Mouse (Mus musculus) liver, embryonic 11.5 days (tissue): ENCODE data around the gene Hoxc4. TPM values are rescaled to one million over a fixed set of nuclear protein-coding genes. Genes with fewer than 3 reads are reported as not detected.

Experiments used
- ATAC-seq: fragments of 200-750 bp; cut with Nextera tagmentation; replicated peaks from 2 replicates; pipeline ENCODE4 v1.8.0; 2017; ENCODE audit warnings: moderate number of reproducible peaks, mild to moderate bottlenecking, moderate TSS enrichment, moderate library complexity; ENCODE audit not compliant: low FRiP score
- DNase-seq: peaks from one replicate; pipeline ENCODE4 v3.0.0-alpha.2; 2017; ENCODE audit warnings: low spot score
- H3K27ac ChIP-seq: fragments of 300-500 bp; sonication (generic); 2 replicates; pipeline ENCODE4 v1.5.1; 2014; ENCODE audit warnings: mild to moderate bottlenecking, low read depth, low read length, control low read depth
- H3K27me3 ChIP-seq: fragments of 300-500 bp; sonication (generic); replicated peaks from 2 replicates; pipeline ENCODE4 v1.6.1; 2014; ENCODE audit warnings: low read length, mixed read lengths; ENCODE audit not compliant: control insufficient read depth, insufficient read depth
- H3K36me3 ChIP-seq: fragments of 300-500 bp; sonication (generic); 2 replicates; pipeline ENCODE4 v1.6.1; 2014; ENCODE audit warnings: mild to moderate bottlenecking, low read length, moderate library complexity, mixed read lengths; ENCODE audit not compliant: control insufficient read depth, insufficient read depth
- H3K4me1 ChIP-seq: fragments of 300-500 bp; sonication (generic); replicated peaks from 2 replicates; pipeline ENCODE4 v1.6.1; 2014; ENCODE audit warnings: low read length, mixed read lengths; ENCODE audit not compliant: control insufficient read depth, insufficient read depth
- H3K4me2 ChIP-seq: fragments of 300-500 bp; sonication (generic); 2 replicates; pipeline ENCODE4 v1.6.1; 2014; ENCODE audit warnings: mild to moderate bottlenecking, control low read depth, moderate library complexity
- H3K4me3 ChIP-seq: fragments of 300-500 bp; sonication (generic); 2 replicates; pipeline ENCODE4 v1.5.1; 2014; ENCODE audit warnings: low read depth, low read length, control low read depth
- H3K9ac ChIP-seq: fragments of 300-500 bp; sonication (generic); 2 replicates; pipeline ENCODE4 v1.6.1; 2014; ENCODE audit warnings: low read depth, low read length, control low read depth
- H3K9me3 ChIP-seq: fragments of 300-500 bp; sonication (generic); 2 replicates; pipeline ENCODE4 v1.6.1; 2016; ENCODE audit warnings: low read length, inconsistent platforms, mixed read lengths; ENCODE audit not compliant: control insufficient read depth
- WGBS: fragments of 180-500 bp; shearing (Covaris S2); extraction: QIAGEN DNeasy Blood & Tissue Kit; methylation state at CpG from one replicate; pipeline ENCODE4 v1.1.7; 2014; 5-methylcytosine and 5-hydroxymethylcytosine counted together
- polyA plus RNA-seq: library from polyadenylated mRNA; unstranded; fragments of >200 nt; fragmentation: Nextera tagmentation; extraction: Ambion mirVana; gene quantifications from 2 replicates; pipeline ENCODE4 v1.2.1, GENCODE M21; 2014

Gene Hoxc4
- polyA plus RNA-seq, 1 experiment from 2014 or later = 6.2 TPM

GRCm38 (mm10) chr15:103035548-103035881 lies 16.8 kb downstream of the Hoxc4 start:
- Histone ChIP-seq H3K4me2 (peak overlapping the region; percentile 55), H3K9me3 (no peaks in the 10 kb centered on the region), H3K27me3 (peaks cover 97% of the 10 kb centered on the region), H3K4me3 (peak overlapping the region; percentile 49), H3K36me3 (no peaks in the 10 kb centered on the region), H3K27ac (no peak overlapping the region; the same call in 1 of the 2 replicates), H3K9ac (peak overlapping the region; percentile 66), H3K4me1 (0 out of 2 replicates have a peak, but pooled peaks cover 3% of the 10 kb centered on the region)
- under 1% methylated on average over 14 of the region's 14 CpGs for WGBS
- DNase-seq = no peak
- ATAC-seq = no peak

- H3K9me3 ChIP-seq = no peaks in the 10 kb centered on the region
- ATAC-seq = no peak
- H3K27ac ChIP-seq = no peak overlapping the region
- H3K4me1 ChIP-seq = 0 out of 2 replicates have a peak, but pooled peaks cover 5% of the 10 kb centered on the region
- H3K4me3 ChIP-seq = no peak overlapping the region
- no peak for DNase-seq
- H3K36me3 ChIP-seq = no peaks in the 10 kb centered on the region
- WGBS = 10% methylated on average over 1 of the region's 1 CpGs
- peaks cover 99% of the 10 kb centered on the region for H3K27me3 ChIP-seq
- no peak overlapping the region for H3K9ac ChIP-seq
- H3K4me2 ChIP-seq = no peak overlapping the region
Observed at GRCm38 (mm10) chr15:103037579-103037978, 18.8 kb downstream of the Hoxc4 start.

DNA sequence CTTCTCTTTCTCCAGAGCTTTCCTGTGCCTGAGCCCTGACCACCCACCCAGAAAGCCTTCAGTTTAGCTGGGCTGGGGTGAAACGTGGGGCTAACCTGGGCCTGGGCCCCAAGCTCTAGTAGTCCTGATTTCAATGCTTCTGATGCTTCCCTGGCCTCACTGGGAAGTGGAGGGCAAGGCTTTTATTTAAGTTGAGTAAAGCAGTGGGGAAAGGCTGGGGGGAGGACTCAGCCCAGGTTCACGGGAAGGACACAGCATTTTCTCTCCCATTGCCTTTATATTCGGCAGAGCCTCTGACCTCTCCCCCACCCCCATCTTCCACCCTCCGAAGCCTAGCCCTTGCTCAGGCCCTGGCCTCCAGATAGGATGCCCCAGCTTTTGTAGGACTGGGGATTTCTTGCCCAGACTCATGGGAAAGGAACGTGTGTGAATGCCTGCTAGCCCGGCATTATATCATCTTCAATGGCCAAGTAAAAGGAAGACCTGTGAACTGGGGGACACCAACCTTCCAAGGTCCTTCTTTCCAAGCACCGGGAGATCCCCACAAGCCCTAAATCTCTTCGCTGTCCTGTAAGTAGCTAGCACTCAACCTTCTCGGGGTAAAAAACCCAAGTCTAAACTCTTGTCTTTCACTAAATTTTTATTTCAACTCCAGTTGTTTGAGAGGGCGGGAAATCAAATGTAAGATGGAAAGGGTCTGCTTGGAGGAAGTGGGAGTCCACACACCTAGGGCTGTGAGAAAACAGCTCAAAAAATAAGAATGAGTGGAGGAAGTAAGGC lies 20.2 kb downstream of the Hoxc4 start:
- Histone ChIP-seq H3K36me3 (no peaks in the 10 kb centered on the region), H3K9ac (no peak overlapping the region), H3K4me3 (no peak overlapping the region), H3K27me3 (peaks cover 96% of the 10 kb centered on the region), H3K9me3 (no peaks in the 10 kb centered on the region), H3K4me1 (0 out of 2 replicates have a peak, but pooled peaks cover 4% of the 10 kb centered on the region), H3K4me2 (no peak overlapping the region), H3K27ac (no peak overlapping the region)
- 20% methylated on average over 10 of the region's 10 CpGs for WGBS
- DNase-seq (no peak), ATAC-seq (no peak)

DNA sequence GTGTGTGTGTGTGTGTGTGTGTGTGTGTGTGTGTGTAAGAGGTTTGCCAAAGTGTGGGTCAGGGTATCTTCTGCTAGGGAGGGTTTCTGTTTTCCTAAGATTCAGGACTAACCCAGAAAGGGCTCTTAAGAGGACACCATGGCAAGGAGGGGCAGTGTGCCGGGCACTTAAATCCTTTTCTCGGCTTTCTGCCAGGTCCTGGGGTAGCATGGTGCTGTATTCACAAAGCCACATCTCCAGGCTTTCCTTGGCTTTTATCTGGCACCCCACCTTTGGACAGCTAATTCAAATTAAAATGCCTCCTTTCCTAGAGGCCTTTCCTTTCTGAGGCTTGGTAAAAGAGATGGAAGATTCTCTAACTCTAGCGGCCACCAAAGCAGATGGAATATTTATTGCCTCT lies 20.9 kb downstream of the Hoxc4 start:
- Histone ChIP-seq H3K4me3 (no peak overlapping the region), H3K36me3 (no peaks in the 10 kb centered on the region), H3K27me3 (peaks cover 96% of the 10 kb centered on the region), H3K4me2 (no peak overlapping the region), H3K27ac (no peak overlapping the region), H3K9me3 (no peaks in the 10 kb centered on the region), H3K9ac (no peak overlapping the region), H3K4me1 (0 out of 2 replicates have a peak, but pooled peaks cover 2% of the 10 kb centered on the region)
- ATAC-seq (no peak), DNase-seq (no peak)
- WGBS = 32% methylated on average over 3 of the region's 3 CpGs

GRCm38 (mm10) chr15:103040601-103041000 lies 21.9 kb downstream of the Hoxc4 start:
- WGBS = 17% methylated on average over 12 of the region's 12 CpGs
- Histone ChIP-seq H3K27me3 (peaks cover 88% of the 10 kb centered on the region), H3K27ac (no peak overlapping the region), H3K36me3 (no peaks in the 10 kb centered on the region), H3K4me2 (peak overlapping the region; percentile 23; the same call in 1 of the 2 replicates), H3K9ac (no peak overlapping the region), H3K4me3 (no peak overlapping the region), H3K9me3 (no peaks in the 10 kb centered on the region), H3K4me1 (0 out of 2 replicates have a peak, but pooled peaks cover 2% of the 10 kb centered on the region)
- no peak for DNase-seq
- ATAC-seq = no peak

- Histone ChIP-seq H3K36me3 (no peaks in the 10 kb centered on the region), H3K27me3 (peaks cover 87% of the 10 kb centered on the region), H3K27ac (no peak overlapping the region), H3K4me1 (0 out of 2 replicates have a peak, but pooled peaks cover 2% of the 10 kb centered on the region), H3K9ac (no peak overlapping the region), H3K4me3 (no peak overlapping the region), H3K9me3 (no peaks in the 10 kb centered on the region), H3K4me2 (no peak overlapping the region)
- ATAC-seq (no peak), DNase-seq (no peak)
- WGBS = 21% methylated on average over 5 of the region's 5 CpGs
Observed at GRCm38 (mm10) chr15:103041613-103042012, 22.9 kb downstream of the Hoxc4 start.

- 0 out of 2 replicates have a peak, but pooled peaks cover 2% of the 10 kb centered on the region for H3K4me1 ChIP-seq
- H3K9ac ChIP-seq = no peak overlapping the region
- WGBS = 7% methylated on average over 1 of the region's 1 CpGs
- no peaks in the 10 kb centered on the region for H3K36me3 ChIP-seq
- no peak overlapping the region for H3K27ac ChIP-seq
- H3K4me3 ChIP-seq = no peak overlapping the region
- DNase-seq = no peak
- ATAC-seq = no peak
- H3K27me3 ChIP-seq = peaks cover 84% of the 10 kb centered on the region
- no peak overlapping the region for H3K4me2 ChIP-seq
- no peaks in the 10 kb centered on the region for H3K9me3 ChIP-seq
Observed at GRCm38 (mm10) chr15:103042209-103042608, 23.5 kb downstream of the Hoxc4 start.

GRCm38 (mm10) chr15:103051670-103052069 lies 32.9 kb downstream of the Hoxc4 start:
- WGBS = 57% methylated on average over 2 of the region's 2 CpGs
- peaks cover 65% of the 10 kb centered on the region for H3K27me3 ChIP-seq
- no peaks in the 10 kb centered on the region for H3K4me1 ChIP-seq
- H3K4me3 ChIP-seq = no peak overlapping the region
- H3K4me2 ChIP-seq = no peak overlapping the region
- DNase-seq (no peak), ATAC-seq (no peak)
- H3K27ac ChIP-seq = no peak overlapping the region
- H3K9ac ChIP-seq = no peak overlapping the region
- H3K36me3 ChIP-seq = no peaks in the 10 kb centered on the region
- no peaks in the 10 kb centered on the region for H3K9me3 ChIP-seq

- no peaks in the 10 kb centered on the region for H3K4me1 ChIP-seq
- ATAC-seq = no peak
- H3K4me2 ChIP-seq = no peak overlapping the region
- H3K9ac ChIP-seq = no peak overlapping the region
- H3K36me3 ChIP-seq = no peaks in the 10 kb centered on the region
- H3K27ac ChIP-seq = no peak overlapping the region
- peaks cover 68% of the 10 kb centered on the region for H3K27me3 ChIP-seq
- no peaks in the 10 kb centered on the region for H3K9me3 ChIP-seq
- no peak for DNase-seq
- no peak overlapping the region for H3K4me3 ChIP-seq
Observed at GRCm38 (mm10) chr15:103053210-103053609, 34.5 kb downstream of the Hoxc4 start.
